Mouse (Mus musculus) A20 (cell line): ENCODE measurements around the gene Chrdl2.

Experiments
- DNase-seq: peaks from one replicate; pipeline ENCODE4 v3.0.0-alpha.2; 2011; ENCODE audit warnings: low read depth, low spot score

The Chrdl2 gene

GRCm38 (mm10) chr7:99982256-99983242, 23.4 kb upstream of the Chrdl2 start:
- DNase-seq: no peak

DNA sequence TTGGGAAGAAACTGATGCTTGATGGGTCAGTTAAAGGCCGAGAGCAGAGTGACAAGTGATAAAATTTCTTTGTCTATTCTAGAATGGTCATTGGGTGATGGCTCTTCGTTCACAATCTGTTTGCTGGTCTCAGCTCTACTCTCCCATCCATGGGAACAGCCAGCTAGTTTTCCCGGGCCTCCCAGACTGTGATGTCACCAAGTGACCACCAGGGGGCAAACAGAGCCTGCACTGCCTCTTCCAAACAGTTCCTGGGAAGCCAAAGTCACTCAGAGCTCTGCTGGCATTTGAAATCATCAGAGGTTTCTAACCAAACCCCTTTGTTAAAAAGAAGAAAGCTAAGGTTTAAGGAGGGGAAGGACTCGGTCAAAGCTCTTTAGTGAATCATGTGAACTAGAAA, 17.2 kb upstream of the Chrdl2 start:
- peak; percentile 39 for DNase-seq

DNA sequence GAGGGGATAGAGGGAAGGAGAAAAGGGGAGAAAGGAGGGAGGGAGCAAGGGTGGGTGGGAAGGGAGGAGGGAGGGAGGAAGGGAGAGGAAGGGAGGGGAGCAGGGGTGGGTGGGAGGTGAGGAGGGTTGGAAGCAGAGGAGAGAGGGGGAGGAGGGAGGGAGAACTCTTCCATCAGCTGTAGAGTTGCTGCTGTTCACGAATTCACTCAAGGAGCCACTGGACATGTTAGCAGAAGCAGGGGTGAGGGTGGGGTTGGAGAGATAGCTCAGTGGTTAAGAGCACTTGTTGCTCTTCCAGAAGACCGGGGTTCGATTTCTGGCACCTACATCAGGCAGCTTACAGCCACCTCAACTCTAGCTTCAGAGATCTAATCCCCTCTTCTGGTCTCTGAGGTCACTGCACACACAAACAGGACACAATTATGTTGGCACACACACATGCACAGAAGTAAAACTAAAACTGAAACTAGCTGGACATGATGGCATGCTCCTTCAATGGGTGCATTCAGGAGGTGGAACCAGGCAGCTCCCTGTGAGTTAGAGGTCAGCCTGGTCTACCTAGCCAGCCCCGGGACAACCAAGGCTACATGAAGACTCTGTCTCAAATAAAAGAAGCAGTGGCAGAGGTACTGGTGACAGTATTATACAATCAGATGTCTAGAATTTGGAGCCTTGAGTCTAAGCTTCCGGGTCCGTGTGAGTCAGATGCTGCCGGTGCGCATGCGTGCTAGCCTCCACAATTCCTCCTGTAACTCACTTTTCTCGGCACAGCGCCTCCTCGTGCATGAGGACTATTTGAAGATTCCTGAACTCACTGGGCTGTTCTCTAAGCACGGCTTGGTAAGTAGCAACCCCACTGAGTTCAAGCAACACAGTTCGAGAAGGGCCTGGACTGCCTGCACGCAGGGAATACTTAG, 15.9 kb upstream of the Chrdl2 start:
- DNase-seq: no peak

GRCm38 (mm10) chr7:99990990-99991707, 14.8 kb upstream of the Chrdl2 start:
- no peak for DNase-seq

- DNase-seq: no peak
Measured at GRCm38 (mm10) chr7:99993159-99993558, 12.8 kb upstream of the Chrdl2 start.

GRCm38 (mm10) chr7:99995186-99995585, 10.8 kb upstream of the Chrdl2 start:
- DNase-seq: no peak

DNA sequence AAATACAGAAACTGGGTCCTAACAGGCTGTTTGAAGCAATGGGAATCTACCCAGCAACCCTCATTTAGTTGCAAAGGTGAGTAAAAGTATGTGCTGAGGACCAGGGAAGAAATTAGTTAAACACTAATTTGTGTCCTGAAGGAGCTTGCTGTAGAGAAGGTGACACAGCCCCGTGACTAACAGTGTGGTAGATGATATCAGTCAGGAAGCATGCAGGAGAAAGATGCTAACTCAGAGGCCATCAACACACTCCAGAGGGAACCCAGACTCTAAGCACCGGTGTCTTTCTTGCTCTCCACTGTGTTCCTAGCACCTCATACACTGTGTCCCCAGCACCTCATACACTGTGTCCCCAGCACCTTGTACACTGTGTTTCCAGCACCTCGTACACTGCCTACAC, 7.3 kb upstream of the Chrdl2 start:
- DNase-seq: no peak

DNA sequence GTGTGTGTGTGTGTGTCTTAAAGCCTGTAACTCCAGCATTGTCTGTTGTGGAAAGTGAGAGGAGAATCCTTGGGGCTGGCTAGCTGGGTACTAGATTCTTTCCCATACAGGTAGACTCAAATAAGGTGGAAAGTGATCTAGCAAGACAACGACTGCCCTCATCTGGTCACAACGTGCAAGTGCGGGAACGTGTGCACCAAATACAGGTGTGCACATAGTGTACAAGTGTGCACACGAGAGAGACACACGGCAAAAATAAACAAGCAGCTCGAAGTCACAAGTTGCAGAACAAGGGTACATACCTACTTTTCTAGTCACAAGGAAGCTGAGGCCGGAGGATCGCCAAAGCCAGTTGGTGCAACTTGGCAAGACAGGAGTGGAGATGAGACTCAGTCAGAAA, 2.2 kb upstream of the Chrdl2 start:
- DNase-seq: peak; percentile 50

- no peak for DNase-seq
Measured at GRCm38 (mm10) chr7:100006411-100006810, 439 bp downstream of the Chrdl2 start.

- no peak for DNase-seq
Measured at GRCm38 (mm10) chr7:100008765-100009164, 2.8 kb downstream of the Chrdl2 start.

DNA sequence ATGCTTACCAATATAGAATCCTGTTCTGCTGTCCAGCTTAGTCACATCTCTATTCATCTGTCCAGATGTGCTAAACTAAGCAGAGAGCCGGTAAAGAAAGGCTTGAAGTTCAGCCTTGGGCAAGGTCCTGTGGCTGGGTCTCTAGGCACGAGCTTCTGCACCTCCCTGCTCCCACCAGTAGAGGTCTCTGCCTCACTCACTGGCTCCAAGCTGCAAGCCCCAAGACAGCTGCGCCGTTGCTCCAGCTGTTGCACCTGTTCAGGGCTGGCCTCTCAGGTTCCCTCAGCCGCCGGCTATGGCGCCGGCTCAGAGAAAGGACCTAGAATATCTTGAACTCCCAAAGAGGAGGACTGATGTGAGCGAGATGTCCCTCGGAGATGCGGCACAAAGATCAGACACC, 3.7 kb downstream of the Chrdl2 start:
- DNase-seq: peak; percentile 79

DNA sequence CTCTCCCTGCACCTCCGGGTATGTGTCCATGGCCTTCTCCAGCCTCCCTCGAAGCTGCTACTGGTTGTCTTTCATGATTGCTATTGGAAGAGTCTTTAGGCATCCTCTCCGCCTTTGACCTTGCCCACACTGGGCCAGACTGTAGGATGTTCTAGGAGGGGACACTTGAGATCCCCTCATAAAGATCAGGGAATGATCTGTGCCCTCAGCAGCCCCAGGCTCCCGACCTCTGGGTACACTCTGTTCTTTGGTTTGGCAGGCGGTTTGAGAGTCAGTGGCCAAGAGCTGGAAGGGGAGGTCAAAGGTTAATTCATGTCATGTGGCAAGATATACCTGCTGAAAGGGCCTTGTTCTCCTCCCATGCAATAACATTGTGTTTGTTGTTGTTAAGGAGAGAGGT, 4.7 kb downstream of the Chrdl2 start:
- no peak for DNase-seq

DNA sequence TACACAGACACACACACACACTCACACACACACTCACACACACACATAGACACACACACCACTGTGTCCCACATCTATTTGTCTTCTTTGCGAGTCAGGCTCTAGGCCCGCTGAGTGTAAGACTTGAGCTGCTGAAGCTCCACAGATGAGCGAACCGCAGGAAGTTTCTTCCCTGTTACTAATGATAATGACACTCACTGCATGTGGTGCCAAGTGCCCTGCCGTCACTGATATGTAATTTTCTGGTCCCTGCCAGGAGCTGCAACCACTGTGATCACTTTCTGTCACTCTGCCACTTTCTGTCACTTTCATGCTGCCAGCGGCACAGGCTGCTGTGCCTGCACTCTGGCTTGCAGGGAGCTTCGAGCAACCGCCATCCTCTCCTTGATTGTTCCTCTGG, 6.1 kb downstream of the Chrdl2 start:
- no peak for DNase-seq

- DNase-seq: no peak
Measured at GRCm38 (mm10) chr7:100012515-100012914, 6.5 kb downstream of the Chrdl2 start.

- DNase-seq: no peak
Measured at GRCm38 (mm10) chr7:100014123-100014600, 8.2 kb downstream of the Chrdl2 start.

DNA sequence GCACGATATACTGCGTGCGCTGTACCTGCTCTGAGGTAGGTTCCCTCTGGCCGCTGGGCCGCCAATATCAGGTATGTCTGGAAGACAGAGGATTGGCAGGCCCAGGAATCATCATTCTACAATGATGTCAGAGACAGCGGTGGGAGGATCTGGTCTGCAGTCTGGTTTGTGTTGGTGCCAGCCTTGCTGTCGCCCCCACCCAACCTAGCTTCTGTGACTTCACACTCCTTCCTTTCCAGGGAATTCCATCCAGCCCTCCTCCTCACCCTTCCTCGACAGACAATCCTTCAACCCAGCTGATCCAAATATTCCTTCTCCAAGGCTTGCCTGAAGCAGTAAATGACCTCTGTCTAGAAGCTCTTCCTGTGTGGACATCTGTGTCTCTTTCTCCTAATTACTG, 11.1 kb downstream of the Chrdl2 start:
- DNase-seq: no peak

DNA sequence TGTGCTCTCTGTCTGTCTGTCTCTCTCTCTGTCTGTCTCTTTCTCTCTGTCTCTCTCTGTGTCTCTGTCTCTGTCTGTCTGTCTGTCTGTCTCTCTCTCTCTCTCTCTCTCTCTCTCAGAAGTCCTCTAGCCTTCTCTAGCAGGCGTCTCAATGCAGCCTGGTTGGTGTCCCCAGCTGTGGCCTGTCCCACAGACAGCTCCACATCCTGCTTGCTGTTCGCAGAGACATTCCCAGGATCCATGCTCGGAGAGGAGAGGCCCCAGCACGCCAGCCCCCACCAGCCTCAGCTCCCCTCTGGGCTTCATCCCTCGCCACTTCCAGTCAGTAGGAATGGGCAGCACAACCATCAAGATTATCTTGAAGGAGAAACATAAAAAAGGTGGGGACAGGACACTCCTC, 21.4 kb downstream of the Chrdl2 start:
- no peak for DNase-seq

DNA sequence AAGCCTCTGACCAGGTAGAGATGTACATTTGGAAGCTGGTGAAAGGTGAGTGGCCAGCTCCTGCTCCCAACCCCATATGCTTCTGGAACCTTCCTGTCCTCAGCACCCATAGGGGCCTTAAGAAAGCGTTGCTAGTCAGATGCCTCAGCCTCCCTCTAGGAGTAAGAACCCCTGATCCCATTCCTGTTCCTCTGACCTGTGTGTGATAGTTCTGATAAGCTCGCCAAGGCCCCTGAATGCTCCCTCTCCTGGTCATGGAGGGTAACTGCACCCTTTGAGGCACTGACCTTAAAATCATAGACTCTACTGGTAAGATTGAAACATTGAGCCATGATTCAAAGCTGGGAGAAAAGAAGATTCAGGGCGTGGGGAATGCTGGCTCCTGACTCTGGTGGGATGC, 23.3 kb downstream of the Chrdl2 start:
- DNase-seq: peak; percentile 52

GRCm38 (mm10) chr7:100030996-100031749, 25.2 kb downstream of the Chrdl2 start:
- no peak for DNase-seq

- DNase-seq: no peak
Measured at GRCm38 (mm10) chr7:100033672-100034071, 27.7 kb downstream of the Chrdl2 start.
